Comparison of ENCODE assay signal across 9 mouse cellular contexts in genomic region chr5:113209401-113209750, GRCm38 (mm10). TPM values are rescaled to one million over a fixed set of nuclear protein-coding genes. Genes with fewer than 3 reads are reported as not detected.
DNase-seq lines count a peak whose midpoint lies in the region; ATAC-seq and TF ChIP-seq lines count a peak whose summit lies in the region.
"Had no signal": no experiment of that assay in that cellular context is flagged by ENCODE, and none has a peak within 500 bp of the region (broad histone marks: within the 10 kb centered on the region; RNA-seq: fewer than 3 reads in every experiment).

No protein-coding gene starts in this region.

- ATAC-seq in heart, embryonic 14.5 days (ENCODE audit: insufficient number of reproducible peaks, insufficient read depth, low FRiP score, low read depth): no peak
- ATAC-seq in forebrain, postnatal 0 days: no peak

- peaks cover 19 to 29% of the 10 kb centered on the region in 2 experiments for H3K4me1 ChIP-seq in heart, embryonic 14.5 days (ENCODE audit: control insufficient read depth in 2 of 2, insufficient read depth in 2 of 2, low read length in 2 of 2)
- peaks cover 7% of the 10 kb centered on the region; the same call in 1 of the 2 replicates for H3K4me1 ChIP-seq in forebrain, postnatal 0 days (ENCODE audit: insufficient read depth)
- peaks cover 8% of the 10 kb centered on the region for H3K4me1 ChIP-seq in cerebellum, adult 2 months (ENCODE audit: control insufficient read depth, insufficient read depth, low read length)

- H3K27me3 ChIP-seq in heart, embryonic 14.5 days (ENCODE audit: control insufficient read depth, insufficient read depth, low read length): no peaks in the 10 kb centered on the region
- no peaks in the 10 kb centered on the region for H3K27me3 ChIP-seq in forebrain, postnatal 0 days (ENCODE audit: insufficient read depth, low read length)
- no peaks in the 10 kb centered on the region for H3K27me3 ChIP-seq in cerebellum, adult 2 months (ENCODE audit: control insufficient read depth, insufficient read depth, low read length)

- H3K9ac ChIP-seq in heart, embryonic 14.5 days (ENCODE audit: low read length): 0 out of 2 replicates have a peak overlapping the region, but pooled peaks have one; percentile 16
- H3K9ac ChIP-seq in forebrain, postnatal 0 days: no peak overlapping the region; the same call in 1 of the 2 replicates

- H3K9me3 ChIP-seq in heart, embryonic 14.5 days (ENCODE audit: control insufficient read depth, low read length): no peaks in the 10 kb centered on the region
- no peaks in the 10 kb centered on the region for H3K9me3 ChIP-seq in forebrain, postnatal 0 days (ENCODE audit: low read length)

- no peak overlapping the region for H3K4me2 ChIP-seq in heart, embryonic 14.5 days (ENCODE audit: low read length)
- no peak overlapping the region for H3K4me2 ChIP-seq in forebrain, postnatal 0 days (ENCODE audit: low read depth)

- no peaks in the 10 kb centered on the region for H3K36me3 ChIP-seq in heart, embryonic 14.5 days (ENCODE audit: control insufficient read depth, insufficient read depth, low read length)
- H3K36me3 ChIP-seq in forebrain, postnatal 0 days (ENCODE audit: insufficient read depth): no peaks in the 10 kb centered on the region

- no peak for TF ChIP-seq POLR2A in cerebellum, adult 2 months (IDR thresholded peaks at IDR 0.05; ENCODE audit: borderline replicate concordance, insufficient read depth, low read length)

- peak overlapping the region; percentile 89 to 90 for H3K27ac ChIP-seq in heart, embryonic 14.5 days (replicated peaks in 1 of 2; ENCODE audit: control insufficient read depth in 1 of 2, insufficient read depth in 1 of 2, low read depth in 2 of 2, low read length in 2 of 2)
- H3K27ac ChIP-seq in forebrain, postnatal 0 days (ENCODE audit: low read depth, low read length): peak overlapping the region; percentile 59; the same call in 1 of the 2 replicates
- H3K27ac ChIP-seq in cerebellum, adult 2 months (ENCODE audit: insufficient read depth, low read length): no peak overlapping the region; the same call in 1 of the 2 replicates

- 46% methylated on average over 11 of the region's 11 CpGs for WGBS in heart, embryonic 14.5 days
- WGBS in forebrain, postnatal 0 days: 58% methylated on average over 11 of the region's 11 CpGs
- WGBS in cerebellum, adult 2 months: 36% methylated on average over 11 of the region's 11 CpGs

- DNase-seq in heart, postnatal 4 days: no peak
- peak; percentile 76 for DNase-seq in ES-CJ7 (ENCODE audit: low read depth, low spot score)
- no peak for DNase-seq in forebrain, postnatal 0 days
- DNase-seq in lung, postnatal 10 days: peak; percentile 46
- no peak for DNase-seq in adrenal gland, postnatal 14 days
- DNase-seq in urinary bladder, postnatal 14 days (ENCODE audit: low spot score): no peak
- no peak for DNase-seq in cerebellum, adult 2 months

- no peak for TF ChIP-seq CTCF in forebrain, postnatal 0 days (IDR thresholded peaks at IDR 0.05; ENCODE audit: low read depth)
- no peak for TF ChIP-seq CTCF in cerebellum, adult 2 months (IDR thresholded peaks at IDR 0.05; ENCODE audit: borderline replicate concordance, insufficient read depth, low read depth, low read length)

- H3K4me3 ChIP-seq in heart, embryonic 14.5 days (ENCODE audit: control insufficient read depth in 1 of 2, insufficient read depth in 1 of 2, low read depth in 1 of 2, low read length in 2 of 2): no peak overlapping the region
- no peak overlapping the region for H3K4me3 ChIP-seq in forebrain, postnatal 0 days (ENCODE audit: low read depth, low read length)
- no peak overlapping the region for H3K4me3 ChIP-seq in cerebellum, adult 2 months (replicated peaks; ENCODE audit: insufficient read depth, low read depth, low read length)

RNA-seq across cellular contexts. Expression of gene 2900026A02Rik, which starts 11.7 kb away (rescaled TPM):
- polyA plus RNA-seq in heart, embryonic 14.5 days (2014; fragmentation: Nextera tagmentation; extraction: Ambion mirVana): 10.3 TPM in 2 replicates
- 10 to 100 TPM; 46.8 to 48.3 TPM for total RNA-seq in heart, postnatal 4 days (2021)
- total RNA-seq in forebrain, postnatal 0 days (2014; rRNA removed): 9.2 and 10.9 TPM in 2 replicates
- polyA plus RNA-seq in forebrain, postnatal 0 days (2015; fragmentation: Nextera tagmentation; extraction: Ambion mirVana): 2.7 and 3.3 TPM in 2 replicates
- 18.2 and 20.7 TPM in 2 replicates for total RNA-seq in adrenal gland, postnatal 14 days (2021)
- polyA plus RNA-seq in cerebellum, adult 2 months (2012; rRNA removed): 4.9 and 5.2 TPM in 2 replicates

RNA-seq across cellular contexts. Expression of gene Tmem211, which starts 17.3 kb away (rescaled TPM):
- polyA plus RNA-seq in heart, embryonic 14.5 days (2014; fragmentation: Nextera tagmentation; extraction: Ambion mirVana): not detected in 2 replicates
- not detected for total RNA-seq in heart, postnatal 4 days (2021)
- not detected in 2 replicates for total RNA-seq in forebrain, postnatal 0 days (2014; rRNA removed)
- not detected in 2 replicates for polyA plus RNA-seq in forebrain, postnatal 0 days (2015; fragmentation: Nextera tagmentation; extraction: Ambion mirVana)
- total RNA-seq in adrenal gland, postnatal 14 days (2021): not detected in 2 replicates
- polyA plus RNA-seq in cerebellum, adult 2 months (2012; rRNA removed): 0.10 and 0.18 TPM in 2 replicates
- polyA plus RNA-seq: gonadal fat pad, adult 2 months had no signal

Comparison
In these comparisons a context has a peak if more than half of its experiments do, and no peak if none do; other contexts are left out.
1. DNase-seq: peak in ES-CJ7 (single experiment) and lung, postnatal 10 days (single experiment); none in heart, postnatal 4 days (single experiment), forebrain, postnatal 0 days (single experiment), adrenal gland, postnatal 14 days (single experiment), urinary bladder, postnatal 14 days (single experiment) and cerebellum, adult 2 months (0 of 2).